In genomic region chr15:31693109-31693508, GRCm38 (mm10) we compare ENCODE assay signal across 28 mouse cellular contexts.
"Had no signal": no experiment of that assay in that cellular context is flagged by ENCODE, and none has a peak within 500 bp of the region (broad histone marks: within the 10 kb centered on the region; RNA-seq: fewer than 3 reads in every experiment).

No protein-coding gene starts in this region.

- H3K4me1 ChIP-seq: limb, embryonic 10.5 days; limb, embryonic 15.5 days; liver, embryonic 12.5 days; liver, embryonic 13.5 days; liver, embryonic 15.5 days; lung, embryonic 15.5 days; megakaryocyte, embryonic 14.5 days; midbrain, embryonic 10.5 days; midbrain, embryonic 12.5 days; midbrain, embryonic 13.5 days; midbrain, embryonic 15.5 days; neural tube, embryonic 12.5 days; neural tube, embryonic 13.5 days had no signal

- H3K36me3 ChIP-seq: limb, embryonic 10.5 days; limb, embryonic 12.5 days; limb, embryonic 13.5 days; limb, embryonic 15.5 days; liver, embryonic 12.5 days; liver, embryonic 13.5 days; liver, embryonic 15.5 days; lung, embryonic 15.5 days; midbrain, embryonic 10.5 days; midbrain, embryonic 12.5 days; midbrain, embryonic 13.5 days; midbrain, embryonic 15.5 days; neural tube, embryonic 12.5 days; neural tube, embryonic 13.5 days had no signal

- H3K27ac ChIP-seq: limb, embryonic 10.5 days; limb, embryonic 12.5 days; limb, embryonic 13.5 days; limb, embryonic 15.5 days; liver, embryonic 12.5 days; liver, embryonic 13.5 days; liver, embryonic 14.5 days; liver, embryonic 15.5 days; lung, embryonic 15.5 days; macrophage; midbrain, embryonic 10.5 days; midbrain, embryonic 12.5 days; midbrain, embryonic 13.5 days; midbrain, embryonic 15.5 days; neural tube, embryonic 12.5 days; neural tube, embryonic 13.5 days had no signal

- H3K9ac ChIP-seq: limb, embryonic 12.5 days; limb, embryonic 13.5 days; limb, embryonic 15.5 days; liver, embryonic 12.5 days; liver, embryonic 13.5 days; liver, embryonic 14.5 days; liver, embryonic 15.5 days; liver, postnatal 0 days; lung, embryonic 14.5 days; lung, embryonic 15.5 days; midbrain, embryonic 12.5 days; midbrain, embryonic 13.5 days; midbrain, embryonic 15.5 days; neural tube, embryonic 12.5 days; neural tube, embryonic 13.5 days had no signal

- DNase-seq: left cerebral cortex, postnatal 4 days; liver, embryonic 13.5 days; liver, postnatal 0 days; lung, adult 18-20 months; lung, adult 2 months; lung, embryonic 14.5 days; lung, postnatal 10 days; lung, postnatal 14 days; lung, postnatal 36 days; lung, postnatal 4 days; midbrain, embryonic 14.5 days had no signal

- H3K4me3 ChIP-seq: limb, embryonic 10.5 days; limb, embryonic 12.5 days; limb, embryonic 13.5 days; limb, embryonic 15.5 days; liver, embryonic 12.5 days; liver, embryonic 13.5 days; liver, embryonic 15.5 days; lung, embryonic 15.5 days; megakaryocyte, embryonic 14.5 days; midbrain, embryonic 10.5 days; midbrain, embryonic 12.5 days; midbrain, embryonic 13.5 days; midbrain, embryonic 15.5 days; myocyte; neural tube, embryonic 12.5 days; neural tube, embryonic 13.5 days had no signal

- H3K27me3 ChIP-seq: limb, embryonic 12.5 days; limb, embryonic 13.5 days; limb, embryonic 15.5 days; liver, embryonic 12.5 days; liver, embryonic 13.5 days; liver, embryonic 15.5 days; lung, embryonic 15.5 days; megakaryocyte, embryonic 14.5 days; midbrain, embryonic 12.5 days; midbrain, embryonic 13.5 days; midbrain, embryonic 15.5 days; neural tube, embryonic 12.5 days; neural tube, embryonic 13.5 days had no signal

- H3K9me3 ChIP-seq: limb, embryonic 10.5 days; limb, embryonic 12.5 days; limb, embryonic 15.5 days; liver, embryonic 12.5 days; liver, embryonic 13.5 days; liver, embryonic 15.5 days; lung, embryonic 15.5 days; midbrain, embryonic 10.5 days; midbrain, embryonic 12.5 days; midbrain, embryonic 13.5 days; midbrain, embryonic 15.5 days; neural tube, embryonic 12.5 days; neural tube, embryonic 13.5 days had no signal
